Mouse (Mus musculus): ENCODE data around the gene Topaz1. TPM values are rescaled to one million over a fixed set of nuclear protein-coding genes. Genes with fewer than 3 reads are reported as not detected.

Topaz1 gene
- polyA plus RNA-seq, 1 experiment from 2014 or later, result not detected

DNA sequence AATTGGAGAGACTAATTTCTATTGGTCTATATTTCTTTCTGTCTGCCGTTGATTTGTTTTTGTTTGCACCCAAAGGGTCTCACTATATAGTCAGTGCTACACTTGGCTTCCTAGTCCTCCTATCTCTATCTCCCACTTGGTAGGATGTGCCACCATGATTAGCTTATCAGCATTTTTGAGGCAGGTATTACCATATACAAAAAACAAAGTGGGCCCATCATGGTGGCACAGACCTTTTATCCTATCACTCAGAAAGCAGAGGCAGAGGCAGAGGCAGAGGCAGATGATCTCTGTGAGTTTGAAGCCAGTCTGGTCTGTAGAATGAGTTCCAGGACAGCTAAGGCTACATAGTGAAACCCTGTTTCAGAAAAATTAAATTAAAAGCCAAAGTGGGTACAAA is 39.4 kb downstream of the Topaz1 start:
- ATAC-seq, result no peak
- Histone ChIP-seq H3K36me3 (ENCODE audit: control insufficient read depth, insufficient read depth, low read length) (no peaks in the 10 kb centered on the region), H3K9me3 (replicated peaks; ENCODE audit: control insufficient read depth, low read length, poor library complexity, severe bottlenecking) (no peaks in the 10 kb centered on the region), H3K27me3 (ENCODE audit: control insufficient read depth, insufficient read depth, low read depth, low read length) (no peaks in the 10 kb centered on the region), H3K9ac (ENCODE audit: low read depth, low read length) (no peak overlapping the region), H3K27ac (ENCODE audit: low read length) (no peak overlapping the region), H3K4me1 (ENCODE audit: control insufficient read depth, insufficient read depth, low read length) (no peaks in the 10 kb centered on the region), H3K4me3 (ENCODE audit: low read depth, low read length) (no peak overlapping the region), H3K4me2 (ENCODE audit: low read length) (no peak overlapping the region)
- WGBS, result 97% methylated on average over 1 of the region's 1 CpGs

DNA sequence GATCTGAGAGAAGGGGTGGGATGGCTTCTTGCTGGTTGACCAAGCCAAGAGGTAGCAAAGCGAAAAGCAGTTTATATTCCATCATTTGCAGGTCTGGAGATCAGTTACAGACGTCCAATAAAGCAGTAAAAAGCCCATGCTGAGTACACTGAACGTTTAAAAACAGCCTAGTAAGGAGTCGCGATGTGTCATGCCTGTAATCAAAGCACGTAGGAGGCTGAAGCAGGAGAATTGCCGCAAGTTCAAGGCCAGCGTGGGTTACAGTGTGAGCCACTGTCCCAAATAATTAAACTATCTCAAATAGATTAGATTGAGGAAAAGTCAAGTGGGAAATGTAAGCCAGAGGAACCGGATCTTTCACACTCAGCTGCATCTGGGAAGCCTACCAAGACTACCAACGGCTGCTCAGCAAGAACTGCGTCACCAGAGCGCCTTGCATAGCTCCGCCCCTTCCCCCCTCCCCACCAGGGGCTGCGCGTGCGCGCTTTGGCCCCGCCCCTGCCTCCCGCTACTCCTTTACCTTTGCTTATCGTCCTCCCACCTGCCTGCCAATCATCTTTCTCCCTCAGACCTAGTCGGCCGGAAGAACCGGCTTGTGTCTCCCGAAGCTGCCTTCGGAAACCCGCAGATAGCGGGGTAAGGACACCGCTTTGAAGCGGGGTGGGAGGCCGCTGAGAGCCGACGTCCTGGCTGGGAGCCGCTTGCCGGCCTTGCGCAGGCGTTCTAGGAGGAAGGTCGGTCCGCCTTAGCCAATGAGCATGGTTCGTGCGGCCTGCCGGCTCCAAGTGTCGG is 58.1 kb downstream of the Topaz1 start, which contains the start of gene Tcaim:
TSS of gene Tcaim (plus strand) at position 487 of the 792 bp plus-strand sequence.
- Histone ChIP-seq H3K9ac (ENCODE audit: low read depth, low read length) (peak within 1 kb of the TSS; percentile 93), H3K27me3 (ENCODE audit: control insufficient read depth, insufficient read depth, low read depth, low read length) (no peaks in the 10 kb centered on the region), H3K9me3 (replicated peaks; ENCODE audit: control insufficient read depth, low read length, poor library complexity, severe bottlenecking) (no peaks in the 10 kb centered on the region), H3K27ac (ENCODE audit: low read length) (peak within 1 kb of the TSS; percentile 93), H3K36me3 (ENCODE audit: control insufficient read depth, insufficient read depth, low read length) (no peaks in the 10 kb centered on the region), H3K4me2 (ENCODE audit: low read length) (peak within 1 kb of the TSS; percentile 91), H3K4me3 (ENCODE audit: low read depth, low read length) (peak within 1 kb of the TSS; percentile 64), H3K4me1 (ENCODE audit: control insufficient read depth, insufficient read depth, low read length) (peaks cover 9% of the 10 kb centered on the region)
- ATAC-seq, result peak; percentile 98
- 8% methylated on average over 40 of the region's 42 CpGs for WGBS

DNA sequence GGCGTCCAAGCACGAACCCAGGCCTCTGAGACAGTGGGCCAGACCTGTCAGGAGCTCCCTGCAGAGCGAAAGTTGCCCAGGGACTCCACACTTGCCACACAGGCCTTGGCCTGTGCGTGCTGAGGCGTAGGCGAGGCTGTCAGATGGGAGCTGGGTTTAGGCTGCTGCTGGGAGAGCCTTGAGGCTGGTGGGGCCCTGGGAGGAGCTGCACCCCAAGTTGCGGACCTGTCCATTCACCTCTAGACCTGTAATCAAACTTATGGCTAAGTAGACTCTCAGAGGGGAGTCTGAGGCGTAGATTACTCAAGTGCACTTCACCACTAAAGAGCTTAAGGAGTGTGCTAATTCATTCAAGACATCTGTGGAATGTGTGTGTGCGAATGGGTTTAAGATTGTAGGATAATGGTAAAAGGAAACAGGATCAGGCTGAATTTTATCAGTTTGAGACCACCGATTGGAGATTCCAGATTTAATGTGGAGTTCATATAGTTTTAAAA is 58.7 kb downstream of the Topaz1 start:
- H3K4me2 ChIP-seq (ENCODE audit: low read length), result peak overlapping the region; percentile 91
- 9% methylated on average over 10 of the region's 10 CpGs for whole genome bisulfite sequencing
- ATAC-seq, result no peak; the same call in 1 of the 2 replicates
- H3K9me3 ChIP-seq (replicated peaks; ENCODE audit: control insufficient read depth, low read length, poor library complexity, severe bottlenecking), result no peaks in the 10 kb centered on the region
- H3K27ac ChIP-seq (ENCODE audit: low read length), result peak overlapping the region; percentile 93
- H3K4me3 ChIP-seq (ENCODE audit: low read depth, low read length), result peak overlapping the region; percentile 64
- no peaks in the 10 kb centered on the region for H3K27me3 ChIP-seq (ENCODE audit: control insufficient read depth, insufficient read depth, low read depth, low read length)
- H3K4me1 ChIP-seq (ENCODE audit: control insufficient read depth, insufficient read depth, low read length), result peaks cover 9% of the 10 kb centered on the region
- H3K9ac ChIP-seq (ENCODE audit: low read depth, low read length), result peak overlapping the region; percentile 93
- no peaks in the 10 kb centered on the region for H3K36me3 ChIP-seq (ENCODE audit: control insufficient read depth, insufficient read depth, low read length)

DNA sequence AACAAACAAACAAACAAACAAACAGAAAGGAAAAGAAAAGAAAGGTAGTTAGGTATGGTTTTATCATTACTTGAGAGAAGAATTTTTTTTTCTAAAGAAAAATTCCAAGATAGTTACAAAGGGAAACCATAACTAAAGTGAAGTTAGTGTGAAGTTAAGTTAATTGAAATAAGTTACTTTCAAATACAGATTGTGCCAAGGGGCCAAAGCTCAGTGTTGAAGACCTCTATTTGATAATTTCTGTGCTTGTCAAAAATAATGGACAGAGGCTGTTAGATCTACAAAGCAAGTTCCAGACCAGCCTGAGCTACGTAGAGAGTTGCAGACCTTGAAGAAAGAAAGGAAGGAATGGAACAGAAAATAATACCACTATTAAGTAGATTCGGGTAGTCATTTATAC is 60.0 kb downstream of the Topaz1 start:
- Histone ChIP-seq H3K4me2 (ENCODE audit: low read length) (no peak overlapping the region), H3K27me3 (ENCODE audit: control insufficient read depth, insufficient read depth, low read depth, low read length) (no peaks in the 10 kb centered on the region), H3K4me1 (ENCODE audit: control insufficient read depth, insufficient read depth, low read length) (peaks cover 9% of the 10 kb centered on the region), H3K36me3 (ENCODE audit: control insufficient read depth, insufficient read depth, low read length) (peaks cover 3% of the 10 kb centered on the region), H3K4me3 (ENCODE audit: low read depth, low read length) (no peak overlapping the region), H3K9me3 (replicated peaks; ENCODE audit: control insufficient read depth, low read length, poor library complexity, severe bottlenecking) (no peaks in the 10 kb centered on the region), H3K9ac (ENCODE audit: low read depth, low read length) (no peak overlapping the region), H3K27ac (ENCODE audit: low read length) (no peak overlapping the region)
- 95% methylated on average over 2 of the region's 2 CpGs for WGBS
- no peak for ATAC-seq

DNA sequence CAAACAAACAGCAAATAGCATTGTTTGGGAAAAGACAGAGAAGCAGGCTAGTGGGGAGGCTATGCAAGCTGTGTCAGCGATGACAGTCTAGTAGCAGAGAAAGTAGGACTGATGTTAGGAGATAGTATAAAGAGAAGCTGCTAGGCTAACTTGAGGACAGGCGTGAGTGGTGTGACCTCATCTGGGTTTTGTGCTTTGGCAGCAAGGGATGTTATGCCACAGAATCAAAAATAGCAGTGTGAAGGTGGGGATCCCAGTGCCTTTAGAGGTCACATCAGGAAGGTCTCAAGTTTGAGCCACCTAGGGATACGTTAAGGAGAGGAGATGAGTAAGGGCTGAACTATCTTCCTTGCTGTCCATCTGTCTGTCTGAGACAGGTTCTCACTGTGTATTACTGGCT is 63.1 kb downstream of the Topaz1 start:
- H3K4me2 ChIP-seq (ENCODE audit: low read length), result no peak overlapping the region
- peaks cover 9% of the 10 kb centered on the region for H3K4me1 ChIP-seq (ENCODE audit: control insufficient read depth, insufficient read depth, low read length)
- ATAC-seq, result no peak
- H3K4me3 ChIP-seq (ENCODE audit: low read depth, low read length), result no peak overlapping the region
- WGBS, result 95% methylated on average over 3 of the region's 3 CpGs
- H3K9me3 ChIP-seq (replicated peaks; ENCODE audit: control insufficient read depth, low read length, poor library complexity, severe bottlenecking), result no peaks in the 10 kb centered on the region
- peaks cover 6% of the 10 kb centered on the region for H3K36me3 ChIP-seq (ENCODE audit: control insufficient read depth, insufficient read depth, low read length)
- H3K9ac ChIP-seq (ENCODE audit: low read depth, low read length), result no peak overlapping the region
- no peak overlapping the region for H3K27ac ChIP-seq (ENCODE audit: low read length)
- no peaks in the 10 kb centered on the region for H3K27me3 ChIP-seq (ENCODE audit: control insufficient read depth, insufficient read depth, low read depth, low read length)

DNA sequence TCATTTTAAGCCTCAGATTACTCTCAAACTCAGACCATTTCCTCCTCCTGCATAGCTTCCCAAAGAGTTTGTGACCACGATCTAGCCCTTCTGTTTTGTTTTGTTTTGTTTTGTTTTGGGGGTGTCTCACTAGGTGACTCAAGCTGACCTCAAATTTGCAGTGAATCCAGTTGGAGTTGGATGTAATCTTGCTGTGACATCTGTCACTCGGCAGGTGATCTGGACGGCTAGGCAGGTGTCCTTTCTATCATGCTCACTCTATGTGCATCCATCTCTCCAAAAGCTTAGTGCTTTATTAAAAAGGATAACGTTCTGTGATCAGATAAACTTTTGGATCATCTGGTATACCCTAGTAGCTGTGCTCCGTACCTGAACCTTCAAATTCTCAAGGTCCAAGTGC is 65.2 kb downstream of the Topaz1 start:
- Histone ChIP-seq H3K27me3 (ENCODE audit: control insufficient read depth, insufficient read depth, low read depth, low read length) (no peaks in the 10 kb centered on the region), H3K4me3 (ENCODE audit: low read depth, low read length) (no peak overlapping the region), H3K9me3 (replicated peaks; ENCODE audit: control insufficient read depth, low read length, poor library complexity, severe bottlenecking) (no peaks in the 10 kb centered on the region), H3K9ac (ENCODE audit: low read depth, low read length) (no peak overlapping the region), H3K36me3 (ENCODE audit: control insufficient read depth, insufficient read depth, low read length) (peaks cover 6% of the 10 kb centered on the region), H3K27ac (ENCODE audit: low read length) (no peak overlapping the region), H3K4me2 (ENCODE audit: low read length) (no peak overlapping the region), H3K4me1 (ENCODE audit: control insufficient read depth, insufficient read depth, low read length) (no peaks in the 10 kb centered on the region)
- WGBS, result 83% methylated on average over 5 of the region's 5 CpGs
- ATAC-seq, result no peak

DNA sequence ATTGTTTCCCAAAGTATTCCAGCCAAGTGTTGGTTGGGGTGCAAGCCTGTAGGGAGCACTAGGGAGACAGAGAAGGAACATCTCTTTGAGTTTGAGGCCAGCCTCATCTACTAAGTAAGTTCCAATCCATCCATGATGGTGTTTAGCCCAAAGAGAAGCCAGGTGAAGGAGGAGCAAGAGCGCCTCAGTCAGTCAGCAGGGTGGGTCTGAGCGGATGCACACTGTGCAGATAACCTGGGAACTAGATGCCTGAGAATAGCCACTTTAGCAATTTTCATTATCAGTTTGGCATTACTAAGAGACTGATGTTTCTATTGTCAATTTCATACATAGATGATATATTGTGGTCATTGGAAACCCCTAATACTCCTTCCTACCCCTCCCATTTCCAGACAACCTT is 67.6 kb downstream of the Topaz1 start:
- WGBS, result 94% methylated on average over 2 of the region's 2 CpGs
- Histone ChIP-seq H3K9ac (ENCODE audit: low read depth, low read length) (no peak overlapping the region), H3K9me3 (replicated peaks; ENCODE audit: control insufficient read depth, low read length, poor library complexity, severe bottlenecking) (no peaks in the 10 kb centered on the region), H3K4me2 (ENCODE audit: low read length) (no peak overlapping the region), H3K36me3 (ENCODE audit: control insufficient read depth, insufficient read depth, low read length) (peaks cover 6% of the 10 kb centered on the region), H3K27me3 (ENCODE audit: control insufficient read depth, insufficient read depth, low read depth, low read length) (no peaks in the 10 kb centered on the region), H3K27ac (ENCODE audit: low read length) (no peak overlapping the region), H3K4me1 (ENCODE audit: control insufficient read depth, insufficient read depth, low read length) (no peaks in the 10 kb centered on the region), H3K4me3 (ENCODE audit: low read depth, low read length) (no peak overlapping the region)
- ATAC-seq, result no peak

DNA sequence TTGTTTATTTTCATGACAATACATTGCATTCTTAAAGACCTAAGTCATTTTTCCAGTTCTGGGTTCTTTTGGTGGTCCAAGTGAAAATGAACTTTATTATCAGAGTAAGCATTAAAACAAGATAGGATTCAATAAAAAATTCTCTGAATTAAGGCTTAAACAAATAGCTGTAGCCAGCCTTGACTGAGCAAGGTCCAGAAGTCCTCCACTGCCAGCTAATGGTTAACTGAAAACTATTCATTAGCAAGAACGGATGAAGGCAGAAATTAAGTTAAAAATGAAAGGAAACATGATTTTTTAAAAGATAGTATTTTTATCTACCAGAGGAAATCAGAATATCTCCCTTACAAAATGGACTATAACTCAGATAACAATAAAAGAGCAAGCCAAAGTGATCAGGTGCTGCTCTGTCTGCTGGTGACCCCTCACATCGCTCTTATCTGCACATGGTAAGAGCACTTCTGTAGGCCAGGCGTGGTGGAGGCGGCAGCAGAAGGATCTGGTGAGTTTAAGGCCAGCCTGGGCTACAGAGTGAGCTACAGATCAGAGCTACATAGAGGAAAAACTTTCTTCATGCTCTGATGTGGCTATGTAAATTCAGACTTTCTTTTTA is 68.2 kb downstream of the Topaz1 start:
- no peaks in the 10 kb centered on the region for H3K27me3 ChIP-seq (ENCODE audit: control insufficient read depth, insufficient read depth, low read depth, low read length)
- H3K9ac ChIP-seq (ENCODE audit: low read depth, low read length), result no peak overlapping the region
- no peaks in the 10 kb centered on the region for H3K4me1 ChIP-seq (ENCODE audit: control insufficient read depth, insufficient read depth, low read length)
- no peaks in the 10 kb centered on the region for H3K9me3 ChIP-seq (replicated peaks; ENCODE audit: control insufficient read depth, low read length, poor library complexity, severe bottlenecking)
- ATAC-seq, result no peak
- H3K27ac ChIP-seq (ENCODE audit: low read length), result no peak overlapping the region
- H3K4me3 ChIP-seq (ENCODE audit: low read depth, low read length), result no peak overlapping the region
- WGBS, result 86% methylated on average over 4 of the region's 4 CpGs
- peaks cover 10% of the 10 kb centered on the region for H3K36me3 ChIP-seq (ENCODE audit: control insufficient read depth, insufficient read depth, low read length)
- H3K4me2 ChIP-seq (ENCODE audit: low read length), result no peak overlapping the region

DNA sequence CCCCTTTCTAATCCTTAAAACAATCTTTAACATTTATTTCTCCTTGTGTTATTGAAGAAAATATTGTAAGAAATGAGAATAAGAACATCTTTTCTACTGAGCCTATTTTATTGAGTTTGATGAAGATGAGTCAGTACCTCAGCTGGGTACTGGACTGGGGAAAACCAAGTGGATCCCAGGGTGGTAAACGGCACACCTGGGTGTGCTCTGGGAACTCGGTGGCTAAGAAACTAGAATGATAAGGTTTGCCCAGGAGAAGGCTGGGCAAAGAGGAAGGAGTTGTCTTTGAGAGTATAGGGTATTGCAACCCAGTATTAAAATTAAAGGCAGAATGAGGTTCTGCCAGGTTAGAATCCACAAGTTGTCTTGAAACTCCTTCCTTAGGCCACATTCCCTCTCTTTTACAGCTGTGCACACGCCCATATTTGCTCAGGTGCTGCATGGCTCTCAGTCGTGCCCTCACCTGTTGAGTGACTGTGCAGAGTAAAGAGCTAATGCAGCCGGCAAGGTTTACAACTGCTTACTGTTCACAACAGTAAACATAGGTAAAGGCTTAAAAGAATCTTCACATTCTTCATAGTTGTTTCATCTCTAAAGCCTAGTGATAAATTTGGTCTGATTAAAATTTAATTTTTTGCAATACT is 76.3 kb downstream of the Topaz1 start:
- 92% methylated on average over 5 of the region's 5 CpGs for WGBS
- no peak for ATAC-seq
- Histone ChIP-seq H3K4me3 (ENCODE audit: low read depth, low read length) (no peak overlapping the region), H3K36me3 (ENCODE audit: control insufficient read depth, insufficient read depth, low read length) (peaks cover 39% of the 10 kb centered on the region), H3K27ac (ENCODE audit: low read length) (no peak overlapping the region), H3K4me2 (ENCODE audit: low read length) (no peak overlapping the region), H3K27me3 (ENCODE audit: control insufficient read depth, insufficient read depth, low read depth, low read length) (no peaks in the 10 kb centered on the region), H3K9me3 (replicated peaks; ENCODE audit: control insufficient read depth, low read length, poor library complexity, severe bottlenecking) (no peaks in the 10 kb centered on the region), H3K9ac (ENCODE audit: low read depth, low read length) (no peak overlapping the region), H3K4me1 (ENCODE audit: control insufficient read depth, insufficient read depth, low read length) (no peaks in the 10 kb centered on the region)
